Mouse (Mus musculus): ENCODE data around the gene Gng13. TPM values are rescaled to one million over a fixed set of nuclear protein-coding genes. Genes with fewer than 3 reads are reported as not detected.
"Not testable (repeated sequence)": the region's sequence is repeated elsewhere in the genome, so short reads cannot be mapped to it uniquely, and the experiment has no call there.

Gng13 gene
- polyA plus RNA-seq, 1 experiment from 2014 or later, result 7.3 TPM

DNA sequence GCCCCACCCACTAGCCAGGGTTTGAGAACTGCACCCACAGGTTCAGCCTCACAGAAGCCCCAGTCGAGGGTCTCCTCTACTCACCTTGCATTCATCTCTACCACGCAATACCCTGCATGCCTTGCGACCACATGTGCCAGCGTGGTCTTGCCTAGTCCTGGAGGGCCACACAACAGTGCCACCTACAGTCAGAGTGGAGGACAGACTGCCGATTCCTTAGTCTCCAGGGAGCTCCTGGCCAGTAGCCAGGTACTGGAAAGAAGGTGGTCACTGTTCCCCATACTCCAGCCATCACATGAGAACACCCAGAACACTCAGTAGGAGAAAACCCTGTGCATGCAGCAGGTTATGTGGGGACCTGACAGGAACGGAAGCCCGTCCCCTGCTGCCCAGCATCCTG lies 6.9 kb downstream of the Gng13 start:
- Histone ChIP-seq H3K9ac (ENCODE audit: low read depth, low read length) (no peak overlapping the region), H3K27me3 (ENCODE audit: control insufficient read depth, insufficient read depth, low read depth, low read length) (no peaks in the 10 kb centered on the region), H3K4me3 (ENCODE audit: low read depth, low read length) (no peak overlapping the region), H3K9me3 (replicated peaks; ENCODE audit: control insufficient read depth, low read length, poor library complexity, severe bottlenecking) (no peaks in the 10 kb centered on the region), H3K4me2 (ENCODE audit: low read length) (no peak overlapping the region), H3K36me3 (ENCODE audit: control insufficient read depth, insufficient read depth, low read length) (no peaks in the 10 kb centered on the region), H3K4me1 (ENCODE audit: control insufficient read depth, insufficient read depth, low read length) (peaks cover 15% of the 10 kb centered on the region), H3K27ac (ENCODE audit: low read length) (no peak overlapping the region)
- 70% methylated on average over 7 of the region's 7 CpGs for WGBS
- no peak for ATAC-seq

DNA sequence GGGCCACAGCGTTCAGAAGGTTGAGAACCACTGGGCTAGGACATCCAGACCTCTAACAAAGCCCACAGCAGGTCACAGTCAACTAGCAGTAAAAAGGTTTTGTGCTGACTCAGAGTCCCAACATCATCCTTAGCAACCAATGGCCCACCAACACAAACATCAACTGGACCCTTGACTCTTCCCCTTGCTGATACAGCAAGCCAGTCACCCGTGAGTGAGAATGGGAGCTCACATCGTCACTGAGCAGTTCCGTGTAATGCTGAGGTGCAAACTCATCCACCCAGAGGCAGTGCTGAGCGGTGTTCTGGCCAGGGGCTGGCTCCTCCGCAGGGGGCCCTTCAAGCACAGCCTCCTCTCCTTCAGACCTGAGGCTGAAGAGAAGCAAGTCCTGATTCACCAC lies 8.3 kb downstream of the Gng13 start:
- Histone ChIP-seq H3K4me1 (ENCODE audit: control insufficient read depth, insufficient read depth, low read length) (peaks cover 15% of the 10 kb centered on the region), H3K9me3 (replicated peaks; ENCODE audit: control insufficient read depth, low read length, poor library complexity, severe bottlenecking) (no peaks in the 10 kb centered on the region), H3K27me3 (ENCODE audit: control insufficient read depth, insufficient read depth, low read depth, low read length) (no peaks in the 10 kb centered on the region), H3K9ac (ENCODE audit: low read depth, low read length) (no peak overlapping the region), H3K36me3 (ENCODE audit: control insufficient read depth, insufficient read depth, low read length) (no peaks in the 10 kb centered on the region; the same call in 1 of the 2 replicates), H3K4me3 (ENCODE audit: low read depth, low read length) (no peak overlapping the region), H3K4me2 (ENCODE audit: low read length) (no peak overlapping the region), H3K27ac (ENCODE audit: low read length) (no peak overlapping the region)
- WGBS, result 85% methylated on average over 6 of the region's 6 CpGs
- no peak for ATAC-seq

DNA sequence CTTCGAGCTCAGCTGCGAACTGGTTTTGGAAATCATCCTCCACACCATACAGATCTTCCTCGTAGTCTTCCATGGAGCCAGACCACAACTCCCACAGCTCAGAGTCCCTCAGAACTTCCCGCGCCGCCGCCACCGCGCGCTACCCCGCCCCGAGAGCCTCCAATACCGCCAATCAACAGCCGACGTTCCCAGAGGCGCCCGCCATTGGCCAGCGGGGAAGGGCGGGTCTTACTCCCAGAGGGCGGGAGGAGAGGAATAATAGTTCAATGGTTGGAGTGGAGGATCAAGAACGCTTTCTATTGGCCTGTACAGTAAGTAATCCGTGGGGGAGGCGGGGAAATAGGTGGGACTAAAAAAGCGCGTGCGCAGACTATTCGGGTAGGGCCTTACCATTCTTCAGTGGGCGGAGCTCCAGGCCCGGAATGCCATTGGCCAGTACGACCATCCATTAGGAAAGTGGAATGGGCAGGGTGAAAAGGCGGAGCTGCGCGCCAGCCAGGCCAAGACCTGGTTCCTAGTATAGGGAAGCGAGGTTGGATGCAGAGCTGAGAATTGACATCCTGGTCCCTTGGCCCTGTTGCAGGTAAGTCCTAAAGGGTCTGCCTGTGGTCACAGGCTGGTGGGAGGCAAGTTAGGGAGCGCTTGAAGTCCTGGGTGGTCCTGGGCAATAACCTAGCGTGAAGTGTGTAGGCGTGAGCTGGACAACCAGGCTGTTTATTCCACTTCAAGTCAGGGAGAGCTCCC lies 10.5 kb downstream of the Gng13 start, which contains the start of the genes Chtf18 and Rpusd1:
TSS of gene Chtf18 (minus strand) at position 155 of the 744 bp plus-strand sequence.
TSS of gene Rpusd1 (plus strand) at position 406 of the 744 bp plus-strand sequence.
- H3K9ac ChIP-seq (ENCODE audit: low read depth, low read length), result peak within 1 kb of the TSS; percentile 78
- H3K4me2 ChIP-seq (ENCODE audit: low read length), result peak within 1 kb of the TSS; percentile 96
- H3K27ac ChIP-seq (ENCODE audit: low read length), result no peak within 1 kb of the TSS
- H3K36me3 ChIP-seq (ENCODE audit: control insufficient read depth, insufficient read depth, low read length), result peaks cover 2% of the 10 kb centered on the region; the same call in 1 of the 2 replicates
- H3K9me3 ChIP-seq (replicated peaks; ENCODE audit: control insufficient read depth, low read length, poor library complexity, severe bottlenecking), result no peaks in the 10 kb centered on the region
- H3K4me3 ChIP-seq (ENCODE audit: low read depth, low read length), result peak within 1 kb of the TSS; percentile 54
- WGBS, result under 1% methylated on average over 37 of the region's 37 CpGs
- H3K4me1 ChIP-seq (ENCODE audit: control insufficient read depth, insufficient read depth, low read length), result peaks cover 15% of the 10 kb centered on the region
- peak; percentile 99 for ATAC-seq
- no peaks in the 10 kb centered on the region for H3K27me3 ChIP-seq (ENCODE audit: control insufficient read depth, insufficient read depth, low read depth, low read length)

DNA sequence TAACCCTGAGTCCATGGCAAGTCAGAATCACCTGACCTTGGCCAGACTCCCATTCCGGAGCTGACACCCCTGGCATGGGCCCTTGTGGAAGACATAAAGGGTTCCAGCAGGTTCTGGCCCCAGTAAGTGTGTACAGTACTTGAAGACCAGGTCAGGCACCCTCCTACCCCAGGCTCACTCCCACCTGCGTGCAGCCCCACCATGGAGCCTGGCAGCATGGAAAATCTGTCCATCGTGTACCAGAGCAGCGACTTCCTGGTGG lies 11.0 kb downstream of the Gng13 start:
- Histone ChIP-seq H3K27ac (ENCODE audit: low read length) (no peak overlapping the region), H3K27me3 (ENCODE audit: control insufficient read depth, insufficient read depth, low read depth, low read length) (no peaks in the 10 kb centered on the region), H3K9ac (ENCODE audit: low read depth, low read length) (peak overlapping the region; percentile 78), H3K4me3 (ENCODE audit: low read depth, low read length) (peak overlapping the region; percentile 54), H3K4me2 (ENCODE audit: low read length) (peak overlapping the region; percentile 96), H3K9me3 (replicated peaks; ENCODE audit: control insufficient read depth, low read length, poor library complexity, severe bottlenecking) (no peaks in the 10 kb centered on the region), H3K36me3 (ENCODE audit: control insufficient read depth, insufficient read depth, low read length) (peaks cover 2% of the 10 kb centered on the region; the same call in 1 of the 2 replicates), H3K4me1 (ENCODE audit: control insufficient read depth, insufficient read depth, low read length) (peaks cover 15% of the 10 kb centered on the region)
- peak; percentile 13; the same call in 1 of the 2 replicates for ATAC-seq
- 28% methylated on average over 4 of the region's 4 CpGs for WGBS

DNA sequence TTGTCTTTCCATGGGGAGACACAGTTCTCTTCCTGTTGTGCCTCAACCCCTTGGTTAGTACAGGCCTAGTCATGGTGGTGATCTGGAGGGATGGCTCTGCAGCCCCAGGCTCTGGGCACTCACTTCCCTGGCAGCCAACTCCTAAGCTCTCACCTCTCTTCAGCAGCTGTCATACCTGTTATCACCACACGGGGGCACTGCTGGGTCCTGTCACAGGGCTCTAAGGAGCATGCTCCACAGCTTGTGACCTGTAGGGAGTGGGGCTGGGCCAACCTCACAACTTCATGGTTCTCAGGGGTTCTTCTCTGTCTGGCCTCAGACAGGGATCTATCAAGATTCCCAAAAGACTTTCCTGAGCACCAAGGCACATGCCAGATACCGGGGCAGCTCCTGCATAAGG lies 15.1 kb downstream of the Gng13 start:
- no peaks in the 10 kb centered on the region for H3K9me3 ChIP-seq (replicated peaks; ENCODE audit: control insufficient read depth, low read length, poor library complexity, severe bottlenecking)
- no peak overlapping the region for H3K4me3 ChIP-seq (ENCODE audit: low read depth, low read length)
- H3K4me1 ChIP-seq (ENCODE audit: control insufficient read depth, insufficient read depth, low read length), result peaks cover 10% of the 10 kb centered on the region
- H3K27ac ChIP-seq (ENCODE audit: low read length), result no peak overlapping the region
- no peak overlapping the region for H3K9ac ChIP-seq (ENCODE audit: low read depth, low read length)
- H3K36me3 ChIP-seq (ENCODE audit: control insufficient read depth, insufficient read depth, low read length), result peaks cover 2% of the 10 kb centered on the region; the same call in 1 of the 2 replicates
- no peak overlapping the region for H3K4me2 ChIP-seq (ENCODE audit: low read length)
- WGBS, result 15% methylated on average over 2 of the region's 2 CpGs
- no peaks in the 10 kb centered on the region for H3K27me3 ChIP-seq (ENCODE audit: control insufficient read depth, insufficient read depth, low read depth, low read length)
- no peak for ATAC-seq

DNA sequence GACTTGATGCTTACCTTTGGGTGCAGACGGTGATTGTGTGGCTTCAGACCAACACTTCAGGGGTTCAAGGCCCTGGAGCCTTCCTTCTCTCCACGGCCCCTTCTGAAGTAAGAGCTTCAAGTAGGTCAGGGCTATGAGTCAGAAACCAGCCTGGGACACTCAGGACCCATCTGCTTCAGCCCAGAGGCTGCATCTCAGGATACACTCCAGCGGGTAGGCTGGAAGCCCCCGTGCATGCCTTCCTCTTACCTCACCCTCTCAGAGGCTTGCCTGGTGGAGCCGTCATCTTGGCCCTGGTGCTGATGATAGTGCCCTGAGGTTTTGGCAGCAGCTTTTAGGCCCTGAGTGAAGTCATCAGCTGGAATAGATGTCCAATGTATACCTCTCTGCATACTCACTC lies 18.3 kb downstream of the Gng13 start:
- Histone ChIP-seq H3K27me3 (ENCODE audit: control insufficient read depth, insufficient read depth, low read depth, low read length) (no peaks in the 10 kb centered on the region), H3K9me3 (replicated peaks; ENCODE audit: control insufficient read depth, low read length, poor library complexity, severe bottlenecking) (no peaks in the 10 kb centered on the region), H3K27ac (ENCODE audit: low read length) (no peak overlapping the region), H3K4me2 (ENCODE audit: low read length) (no peak overlapping the region), H3K4me1 (ENCODE audit: control insufficient read depth, insufficient read depth, low read length) (no peaks in the 10 kb centered on the region), H3K9ac (ENCODE audit: low read depth, low read length) (no peak overlapping the region), H3K4me3 (ENCODE audit: low read depth, low read length) (no peak overlapping the region), H3K36me3 (ENCODE audit: control insufficient read depth, insufficient read depth, low read length) (peaks cover 2% of the 10 kb centered on the region; the same call in 1 of the 2 replicates)
- 81% methylated on average over 5 of the region's 5 CpGs for WGBS
- no peak for ATAC-seq

DNA sequence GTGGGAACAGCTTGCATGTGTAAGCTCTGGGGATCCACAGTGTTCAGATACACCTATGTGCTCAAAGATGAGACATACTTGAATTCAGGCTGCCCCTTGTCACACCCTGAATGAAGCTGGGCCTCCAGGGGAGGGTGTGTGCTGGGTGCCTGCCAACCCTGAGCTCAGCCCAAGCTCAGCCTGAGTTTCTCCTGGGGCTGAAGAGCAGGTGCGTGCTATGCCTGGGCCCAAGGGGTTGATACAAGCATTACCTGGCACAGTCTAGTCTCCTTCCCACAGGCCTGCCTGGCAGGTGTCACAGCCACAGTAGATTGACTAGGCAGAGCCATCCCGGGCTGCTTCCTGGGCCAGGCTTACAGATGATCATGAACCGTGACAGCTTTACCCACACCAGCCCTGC lies 18.8 kb downstream of the Gng13 start, which contains the start of gene Mslnl:
TSS of gene Mslnl (plus strand) at position 298 of the 400 bp plus-strand sequence.
- Histone ChIP-seq H3K27me3 (ENCODE audit: control insufficient read depth, insufficient read depth, low read depth, low read length) (no peaks in the 10 kb centered on the region), H3K36me3 (ENCODE audit: control insufficient read depth, insufficient read depth, low read length) (no peaks in the 10 kb centered on the region; the same call in 1 of the 2 replicates), H3K4me3 (ENCODE audit: low read depth, low read length) (no peak within 1 kb of the TSS), H3K9ac (ENCODE audit: low read depth, low read length) (no peak within 1 kb of the TSS), H3K27ac (ENCODE audit: low read length) (no peak within 1 kb of the TSS), H3K9me3 (replicated peaks; ENCODE audit: control insufficient read depth, low read length, poor library complexity, severe bottlenecking) (no peaks in the 10 kb centered on the region), H3K4me2 (ENCODE audit: low read length) (no peak within 1 kb of the TSS), H3K4me1 (ENCODE audit: control insufficient read depth, insufficient read depth, low read length) (no peaks in the 10 kb centered on the region)
- WGBS, result 68% methylated on average over 3 of the region's 3 CpGs
- ATAC-seq, result no peak

DNA sequence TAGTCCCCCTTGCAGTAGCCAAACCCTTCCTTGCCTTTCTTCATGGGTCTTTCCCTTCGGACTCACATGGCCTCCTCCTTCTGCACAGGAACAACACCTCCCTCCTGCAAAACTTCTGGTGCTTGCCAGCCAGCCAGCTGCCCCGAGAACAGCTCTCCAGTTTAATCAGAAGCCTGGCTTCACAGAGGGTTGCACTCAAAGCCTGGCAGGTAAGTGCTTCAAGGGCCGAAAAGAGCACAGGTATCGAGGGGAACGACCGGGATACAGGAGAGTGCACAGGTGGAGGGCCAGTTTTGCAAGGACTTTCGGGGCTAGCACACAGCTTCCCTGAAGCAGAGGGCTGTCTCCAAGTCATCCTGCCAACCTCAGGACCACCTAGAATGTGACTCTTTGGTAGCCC lies 21.9 kb downstream of the Gng13 start:
- Histone ChIP-seq H3K9ac (ENCODE audit: low read depth, low read length) (no peak overlapping the region), H3K36me3 (ENCODE audit: control insufficient read depth, insufficient read depth, low read length) (no peaks in the 10 kb centered on the region), H3K27me3 (ENCODE audit: control insufficient read depth, insufficient read depth, low read depth, low read length) (no peaks in the 10 kb centered on the region), H3K9me3 (replicated peaks; ENCODE audit: control insufficient read depth, low read length, poor library complexity, severe bottlenecking) (no peaks in the 10 kb centered on the region), H3K4me3 (ENCODE audit: low read depth, low read length) (no peak overlapping the region), H3K4me1 (ENCODE audit: control insufficient read depth, insufficient read depth, low read length) (no peaks in the 10 kb centered on the region), H3K4me2 (ENCODE audit: low read length) (no peak overlapping the region), H3K27ac (ENCODE audit: low read length) (no peak overlapping the region)
- WGBS, result 89% methylated on average over 7 of the region's 7 CpGs
- no peak for ATAC-seq

DNA sequence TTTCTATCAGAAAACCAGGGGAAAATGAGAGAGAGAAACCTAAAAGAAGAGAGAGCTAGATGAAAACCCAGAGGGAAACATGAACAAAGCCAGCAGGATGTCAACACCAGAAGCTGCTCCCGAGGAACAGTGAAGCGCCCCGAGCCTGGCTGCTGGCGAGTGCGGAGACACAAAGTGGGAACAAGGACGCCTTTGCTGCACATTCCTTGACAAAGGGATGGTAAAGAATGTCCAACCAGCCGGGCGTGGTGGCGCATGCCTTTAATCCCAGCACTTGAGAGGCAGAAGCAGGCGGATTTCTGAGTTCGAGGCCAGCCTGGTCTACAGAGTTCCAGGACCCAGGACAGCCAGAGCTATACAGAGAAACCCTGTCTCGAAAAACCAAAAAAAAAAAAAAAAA lies 24.5 kb downstream of the Gng13 start:
- H3K4me2 ChIP-seq (ENCODE audit: low read length); H3K36me3 ChIP-seq (ENCODE audit: control insufficient read depth, insufficient read depth, low read length); H3K9ac ChIP-seq (ENCODE audit: low read depth, low read length); H3K4me1 ChIP-seq (ENCODE audit: control insufficient read depth, insufficient read depth, low read length); H3K27me3 ChIP-seq (ENCODE audit: control insufficient read depth, insufficient read depth, low read depth, low read length); H3K9me3 ChIP-seq (replicated peaks; ENCODE audit: control insufficient read depth, low read length, poor library complexity, severe bottlenecking); H3K4me3 ChIP-seq (ENCODE audit: low read depth, low read length); ATAC-seq; H3K27ac ChIP-seq (ENCODE audit: low read length): not testable (repeated sequence)
- 68% methylated on average over 12 of the region's 12 CpGs for WGBS
